Mouse (Mus musculus) hindbrain, postnatal 0 days (tissue): ENCODE data around the gene Ttc7b. TPM values are rescaled to one million over a fixed set of nuclear protein-coding genes. Genes with fewer than 3 reads are reported as not detected.

Experiments
- ATAC-seq: fragments of 200-750 bp; cut with Nextera tagmentation; 2 replicates; pipeline ENCODE4 v1.8.0; 2017; ENCODE audit warnings: mild to moderate bottlenecking, moderate TSS enrichment, moderate library complexity
- DNase-seq: peaks from one replicate; pipeline ENCODE4 v3.0.0-alpha.2; 2015; ENCODE audit warnings: low spot score
- H3K27ac ChIP-seq: fragments of 300-500 bp; sonication (generic); 2 replicates; pipeline ENCODE4 v1.5.1; 2014; ENCODE audit warnings: mild to moderate bottlenecking
- H3K27me3 ChIP-seq: fragments of 300-500 bp; sonication (generic); 2 replicates; pipeline ENCODE4 v1.6.1; 2014; ENCODE audit warnings: low read length, mixed read lengths; ENCODE audit not compliant: insufficient read depth
- H3K36me3 ChIP-seq: fragments of 300-500 bp; sonication (generic); 2 replicates; pipeline ENCODE4 v1.6.1; 2014; ENCODE audit warnings: low read length, mixed read lengths; ENCODE audit not compliant: insufficient read depth
- H3K4me1 ChIP-seq: fragments of 300-500 bp; sonication (generic); 2 replicates; pipeline ENCODE4 v1.6.1; 2014; ENCODE audit warnings: antibody characterized with exemption, low read length, mixed read lengths; ENCODE audit not compliant: insufficient read depth
- H3K4me2 ChIP-seq: fragments of 300-500 bp; sonication (generic); 2 replicates; pipeline ENCODE4 v1.6.1; 2014; ENCODE audit warnings: low read depth, mild to moderate bottlenecking, low read length, moderate library complexity, mixed read lengths
- H3K4me3 ChIP-seq: fragments of 300-500 bp; sonication (generic); 2 replicates; pipeline ENCODE4 v1.5.1; 2014; ENCODE audit warnings: low read length
- H3K9ac ChIP-seq: fragments of 300-500 bp; sonication (generic); replicated peaks from 2 replicates; pipeline ENCODE4 v1.6.1; 2014; ENCODE audit warnings: mild to moderate bottlenecking, low read length, moderate library complexity, mixed read lengths
- H3K9me3 ChIP-seq: fragments of 300-500 bp; sonication (generic); 2 replicates; pipeline ENCODE4 v1.6.1; 2016; ENCODE audit warnings: low read length, mixed read lengths
- CTCF ChIP-seq: IDR thresholded peaks from 2 replicates; pipeline ENCODE4 v1.5.1; 2016; ENCODE audit warnings: antibody characterized with exemption, control low read depth, low read depth
- WGBS: fragments of 180-500 bp; shearing (Covaris S2); extraction: QIAGEN DNeasy Blood & Tissue Kit; methylation state at CpG from one replicate; pipeline ENCODE4 v1.1.7; 2014; 5-methylcytosine and 5-hydroxymethylcytosine counted together
- polyA plus RNA-seq: library from polyadenylated mRNA; unstranded; fragments of >200 nt; fragmentation: Nextera tagmentation; extraction: Ambion mirVana; gene quantifications from 2 replicates; pipeline ENCODE4 v1.2.1, GENCODE M21; 2015
- total RNA-seq: library from RNA; depleted of rRNA; stranded (reverse); fragments of >200 nt; gene quantifications from 2 replicates; pipeline ENCODE4 v1.2.3, GENCODE M21; 2014

Ttc7b gene
- total and polyA plus RNA-seq, 2 experiments from 2014 or later, result 8.6 to 51.2 TPM

- TF ChIP-seq CTCF, result no peak
- H3K4me1 ChIP-seq, result no peaks in the 10 kb centered on the region
- H3K27me3 ChIP-seq, result no peaks in the 10 kb centered on the region
- 43% methylated on average over 3 of the region's 3 CpGs for WGBS
- H3K36me3 ChIP-seq, result no peaks in the 10 kb centered on the region
- peak overlapping the region; percentile 51; the same call in 1 of the 2 replicates for H3K27ac ChIP-seq
- H3K4me2 ChIP-seq, result peak overlapping the region; percentile 52
- ATAC-seq, result no peak
- no peak for DNase-seq
- no peak overlapping the region for H3K4me3 ChIP-seq
- H3K9me3 ChIP-seq, result no peaks in the 10 kb centered on the region
- H3K9ac ChIP-seq, result no peak overlapping the region; the same call in 1 of the 2 replicates
Measured at GRCm38 (mm10) chr12:100528246-100528645, 7.6 kb upstream of the Ttc7b start.

- Histone ChIP-seq H3K27me3 (no peaks in the 10 kb centered on the region), H3K4me2 (peak overlapping the region; percentile 52), H3K27ac (peak overlapping the region; percentile 54; the same call in 1 of the 2 replicates), H3K9me3 (no peaks in the 10 kb centered on the region), H3K9ac (no peak overlapping the region; the same call in 1 of the 2 replicates), H3K4me1 (no peaks in the 10 kb centered on the region), H3K4me3 (peak overlapping the region; percentile 26), H3K36me3 (no peaks in the 10 kb centered on the region)
- peak; percentile 98 for ATAC-seq
- DNase-seq, result peak; percentile 93
- 9% methylated on average over 9 of the region's 9 CpGs for WGBS
- TF ChIP-seq CTCF, result no peak
Measured at GRCm38 (mm10) chr12:100527753-100528152, 7.1 kb upstream of the Ttc7b start.

- peak overlapping the region; percentile 54; the same call in 1 of the 2 replicates for H3K27ac ChIP-seq
- 42% methylated on average over 9 of the region's 9 CpGs for WGBS
Measured at GRCm38 (mm10) chr12:100527241-100527640, 6.6 kb upstream of the Ttc7b start.

GRCm38 (mm10) chr12:100525939-100526338, 5.3 kb upstream of the Ttc7b start:
- no peak overlapping the region for H3K27ac ChIP-seq
- H3K4me2 ChIP-seq, result no peak overlapping the region
- no peak for TF ChIP-seq CTCF
- no peak for ATAC-seq
- no peak overlapping the region for H3K9ac ChIP-seq
- no peaks in the 10 kb centered on the region for H3K27me3 ChIP-seq
- WGBS, result 74% methylated on average over 1 of the region's 1 CpGs
- DNase-seq, result no peak
- no peaks in the 10 kb centered on the region for H3K4me1 ChIP-seq
- H3K4me3 ChIP-seq, result no peak overlapping the region
- H3K9me3 ChIP-seq, result no peaks in the 10 kb centered on the region
- H3K36me3 ChIP-seq, result no peaks in the 10 kb centered on the region

More at GRCm38 (mm10) chr12:100527241-100527640, 6.6 kb upstream of the Ttc7b start:
- Histone ChIP-seq H3K4me1 (no peaks in the 10 kb centered on the region), H3K9ac (peak overlapping the region; percentile 13; the same call in 1 of the 2 replicates), H3K4me2 (peak overlapping the region; percentile 52), H3K36me3 (no peaks in the 10 kb centered on the region), H3K27me3 (no peaks in the 10 kb centered on the region), H3K4me3 (peak overlapping the region; percentile 26), H3K9me3 (no peaks in the 10 kb centered on the region)
- ATAC-seq (peak; percentile 37; the same call in 1 of the 2 replicates), DNase-seq (peak; percentile 65)
- TF ChIP-seq CTCF, result no peak

- peak; percentile 65 for ATAC-seq
- peak overlapping the region; percentile 89 for H3K4me3 ChIP-seq
- H3K9me3 ChIP-seq, result no peaks in the 10 kb centered on the region
- peak overlapping the region; percentile 80 for H3K4me2 ChIP-seq
- H3K27ac ChIP-seq, result peak overlapping the region; percentile 91
- H3K27me3 ChIP-seq, result no peaks in the 10 kb centered on the region
- H3K36me3 ChIP-seq, result no peaks in the 10 kb centered on the region
- H3K4me1 ChIP-seq, result peaks cover 14% of the 10 kb centered on the region; the same call in 1 of the 2 replicates
- TF ChIP-seq CTCF, result no peak
- under 1% methylated on average over 53 of the region's 76 CpGs for WGBS
- peak; percentile 61 for DNase-seq
- H3K9ac ChIP-seq, result peak overlapping the region; percentile 99
Measured at GRCm38 (mm10) chr12:100520077-100520793, 391 bp downstream of the Ttc7b start.

- peak; percentile 25 for ATAC-seq
- peak; percentile 45 for DNase-seq
- Histone ChIP-seq H3K4me3 (peak overlapping the region; percentile 89), H3K27me3 (no peaks in the 10 kb centered on the region), H3K27ac (peak overlapping the region; percentile 91; the same call in 1 of the 2 replicates), H3K9me3 (no peaks in the 10 kb centered on the region), H3K4me1 (peaks cover 14% of the 10 kb centered on the region; the same call in 1 of the 2 replicates), H3K36me3 (no peaks in the 10 kb centered on the region), H3K9ac (peak overlapping the region; percentile 99), H3K4me2 (peak overlapping the region; percentile 80)
- 20% methylated on average over 7 of the region's 7 CpGs for WGBS
- TF ChIP-seq CTCF, result no peak; the same call in 1 of the 2 replicates
Measured at GRCm38 (mm10) chr12:100519684-100520076, 946 bp downstream of the Ttc7b start.
